Comparison of ENCODE assay signal across 7 mouse cellular contexts in the genomic region with DNA sequence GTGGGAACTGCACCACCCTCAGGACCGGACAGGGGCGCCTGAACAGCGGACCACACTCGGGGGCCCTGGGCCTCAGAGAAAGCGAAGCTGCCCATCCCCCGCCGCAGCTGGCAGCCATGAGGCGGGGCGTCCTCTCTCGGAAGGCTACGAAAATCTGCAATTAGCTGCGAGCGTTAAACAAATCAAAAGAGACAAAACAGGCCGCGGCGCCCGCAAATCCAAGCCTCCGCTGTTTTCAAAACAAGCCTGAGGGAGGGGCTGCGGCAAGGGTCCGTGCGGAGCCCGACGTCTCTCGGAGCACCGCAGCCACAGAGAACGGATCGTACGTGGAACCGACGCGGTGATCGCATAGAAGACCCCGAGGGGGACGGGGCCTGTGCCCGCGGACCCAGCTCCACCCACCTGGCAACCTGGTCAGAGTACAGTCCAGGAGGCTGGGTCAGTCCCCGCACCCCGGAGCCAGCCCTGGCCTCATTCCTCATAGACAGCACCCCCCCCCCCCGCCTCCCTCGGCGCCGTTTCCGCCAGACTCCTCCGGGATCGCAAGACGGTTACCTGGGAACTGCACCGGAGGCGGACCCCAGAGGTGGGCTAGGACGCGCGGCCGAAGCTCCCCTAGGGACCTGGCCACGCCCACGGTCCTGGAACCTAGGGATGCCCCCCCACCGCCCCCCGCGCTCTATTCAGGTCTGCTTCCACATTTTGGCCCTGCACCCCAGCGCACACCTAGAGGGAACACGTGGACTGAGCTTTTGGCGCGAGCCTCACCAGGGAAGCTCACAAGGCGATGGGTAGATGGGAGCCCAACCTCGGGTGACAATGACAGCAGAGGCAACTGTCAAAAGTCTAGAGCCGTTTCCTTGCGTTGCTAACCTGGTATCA. TPM values are rescaled to one million over a fixed set of nuclear protein-coding genes. Genes with fewer than 3 reads are reported as not detected.
DNase-seq lines count a peak whose midpoint lies in the region; ATAC-seq lines count a peak whose summit lies in the region.

No protein-coding gene starts in this region.

- peaks cover 100% of the 10 kb centered on the region for H3K4me1 ChIP-seq in heart, embryonic 13.5 days
- H3K4me1 ChIP-seq in kidney, embryonic 16.5 days (ENCODE audit: insufficient read depth, low read length) = peaks cover 98% of the 10 kb centered on the region
- H3K4me1 ChIP-seq in stomach, embryonic 14.5 days (ENCODE audit: control insufficient read depth, insufficient read depth, low read length) = peaks cover 81% of the 10 kb centered on the region

- DNase-seq in right cerebral cortex, postnatal 14 days = peak; percentile 67
- no peak for DNase-seq in right cerebral cortex, adult 18-20 months
- peak; percentile 74 to 78 for DNase-seq in cerebellum, postnatal 10 days
- peak; percentile 60 for DNase-seq in lung, postnatal 14 days

- H3K27ac ChIP-seq in heart, embryonic 13.5 days (replicated peaks) = peak overlapping the region; percentile 61
- peak overlapping the region; percentile 66 for H3K27ac ChIP-seq in kidney, embryonic 16.5 days (ENCODE audit: low read length)
- H3K27ac ChIP-seq in stomach, embryonic 14.5 days (ENCODE audit: low read length) = peak overlapping the region; percentile 53; the same call in 1 of the 2 replicates

- ATAC-seq in heart, embryonic 13.5 days (ENCODE audit: extremely low read depth, insufficient number of reproducible peaks, low FRiP score, low TSS enrichment) = no peak
- peak; percentile 25 for ATAC-seq in kidney, embryonic 16.5 days (ENCODE audit: low FRiP score, low TSS enrichment)
- peak; percentile 1; the same call in 1 of the 2 replicates for ATAC-seq in stomach, embryonic 14.5 days (ENCODE audit: insufficient number of reproducible peaks, insufficient read depth, low FRiP score, low read depth)

- H3K4me3 ChIP-seq in heart, embryonic 13.5 days = peak overlapping the region; percentile 66
- H3K4me3 ChIP-seq in kidney, embryonic 16.5 days (ENCODE audit: low read length) = peak overlapping the region; percentile 58
- peak overlapping the region; percentile 50 for H3K4me3 ChIP-seq in stomach, embryonic 14.5 days (ENCODE audit: low read depth, low read length)

- no peaks in the 10 kb centered on the region for H3K9me3 ChIP-seq in heart, embryonic 13.5 days
- H3K9me3 ChIP-seq in kidney, embryonic 16.5 days (ENCODE audit: low read length) = no peaks in the 10 kb centered on the region
- H3K9me3 ChIP-seq in stomach, embryonic 14.5 days (ENCODE audit: control insufficient read depth, low read depth, low read length) = no peaks in the 10 kb centered on the region

- under 1% methylated on average over 65 of the region's 65 CpGs for WGBS in heart, embryonic 13.5 days
- WGBS in kidney, embryonic 16.5 days = under 1% methylated on average over 65 of the region's 65 CpGs
- WGBS in stomach, embryonic 14.5 days = 1% methylated on average over 65 of the region's 65 CpGs

- H3K9ac ChIP-seq in heart, embryonic 13.5 days = peak overlapping the region; percentile 89
- H3K9ac ChIP-seq in kidney, embryonic 16.5 days (replicated peaks; ENCODE audit: low read length) = peak overlapping the region; percentile 72
- H3K9ac ChIP-seq in stomach, embryonic 14.5 days (replicated peaks; ENCODE audit: low read depth, low read length) = peak overlapping the region; percentile 55

- H3K27me3 ChIP-seq in heart, embryonic 13.5 days (replicated peaks) = no peaks in the 10 kb centered on the region
- H3K27me3 ChIP-seq in kidney, embryonic 16.5 days (ENCODE audit: insufficient read depth, low read length) = no peaks in the 10 kb centered on the region
- H3K27me3 ChIP-seq in stomach, embryonic 14.5 days (ENCODE audit: control insufficient read depth, insufficient read depth, low read length) = no peaks in the 10 kb centered on the region

- peak overlapping the region; percentile 99 for H3K4me2 ChIP-seq in heart, embryonic 13.5 days
- peak overlapping the region; percentile 99 for H3K4me2 ChIP-seq in kidney, embryonic 16.5 days (replicated peaks; ENCODE audit: low read depth, low read length)
- peak overlapping the region; percentile 100 for H3K4me2 ChIP-seq in stomach, embryonic 14.5 days (replicated peaks; ENCODE audit: low read depth, low read length)

- H3K36me3 ChIP-seq in heart, embryonic 13.5 days = peaks cover 12% of the 10 kb centered on the region
- H3K36me3 ChIP-seq in kidney, embryonic 16.5 days (ENCODE audit: insufficient read depth, low read length) = no peaks in the 10 kb centered on the region
- peaks cover 1% of the 10 kb centered on the region; the same call in 1 of the 2 replicates for H3K36me3 ChIP-seq in stomach, embryonic 14.5 days (ENCODE audit: control insufficient read depth, insufficient read depth, low read length)

RNA-seq across cellular contexts. Expression of a gene that starts 7.3 kb away (rescaled TPM):
- polyA plus RNA-seq in heart, embryonic 13.5 days (2015; fragmentation: Nextera tagmentation; extraction: Ambion mirVana) = 84.6 and 99.0 TPM in 2 replicates
- 184 and 188 TPM in 2 replicates for polyA plus RNA-seq in kidney, embryonic 16.5 days (2015; fragmentation: Nextera tagmentation; extraction: Ambion mirVana)
- 146 and 147 TPM in 2 replicates for polyA plus RNA-seq in stomach, embryonic 14.5 days (2014; fragmentation: Nextera tagmentation; extraction: Ambion mirVana)

RNA-seq across cellular contexts. Expression of a gene that starts 23.0 kb away (rescaled TPM):
- 17.4 and 17.9 TPM in 2 replicates for polyA plus RNA-seq in heart, embryonic 13.5 days (2015; fragmentation: Nextera tagmentation; extraction: Ambion mirVana)
- polyA plus RNA-seq in kidney, embryonic 16.5 days (2015; fragmentation: Nextera tagmentation; extraction: Ambion mirVana) = 20.4 and 21.9 TPM in 2 replicates
- polyA plus RNA-seq in stomach, embryonic 14.5 days (2014; fragmentation: Nextera tagmentation; extraction: Ambion mirVana) = 16.4 and 17.6 TPM in 2 replicates

RNA-seq across cellular contexts. Expression of a gene that starts 23.8 kb away (rescaled TPM):
- polyA plus RNA-seq in heart, embryonic 13.5 days (2015; fragmentation: Nextera tagmentation; extraction: Ambion mirVana) = 3.8 and 4.0 TPM in 2 replicates
- 16.0 and 16.4 TPM in 2 replicates for polyA plus RNA-seq in kidney, embryonic 16.5 days (2015; fragmentation: Nextera tagmentation; extraction: Ambion mirVana)
- 6.5 and 7.9 TPM in 2 replicates for polyA plus RNA-seq in stomach, embryonic 14.5 days (2014; fragmentation: Nextera tagmentation; extraction: Ambion mirVana)

RNA-seq across cellular contexts. Expression of a gene that starts 32.8 kb away (rescaled TPM):
- polyA plus RNA-seq in heart, embryonic 13.5 days (2015; fragmentation: Nextera tagmentation; extraction: Ambion mirVana) = 19.0 and 20.4 TPM in 2 replicates
- polyA plus RNA-seq in kidney, embryonic 16.5 days (2015; fragmentation: Nextera tagmentation; extraction: Ambion mirVana) = 15.5 and 16.2 TPM in 2 replicates
- polyA plus RNA-seq in stomach, embryonic 14.5 days (2014; fragmentation: Nextera tagmentation; extraction: Ambion mirVana) = 4.4 and 5.2 TPM in 2 replicates

RNA-seq across cellular contexts. Expression of a gene that starts 38.1 kb away (rescaled TPM):
- polyA plus RNA-seq in heart, embryonic 13.5 days (2015; fragmentation: Nextera tagmentation; extraction: Ambion mirVana) = 20.5 and 20.8 TPM in 2 replicates
- polyA plus RNA-seq in kidney, embryonic 16.5 days (2015; fragmentation: Nextera tagmentation; extraction: Ambion mirVana) = 24.0 and 26.7 TPM in 2 replicates
- polyA plus RNA-seq in stomach, embryonic 14.5 days (2014; fragmentation: Nextera tagmentation; extraction: Ambion mirVana) = 33.5 and 34.6 TPM in 2 replicates
